ENCODE assay signal across 7 mouse cellular contexts in genomic region chr5:142813722-142814111, GRCm38 (mm10). TPM values are rescaled to one million over a fixed set of nuclear protein-coding genes. Genes with fewer than 3 reads are reported as not detected.
DNase-seq lines count a peak whose midpoint lies in the region; ATAC-seq lines count a peak whose summit lies in the region.

No protein-coding gene starts in this region.

- no peaks in the 10 kb centered on the region for H3K9me3 ChIP-seq in heart, embryonic 12.5 days (replicated peaks)
- no peaks in the 10 kb centered on the region for H3K9me3 ChIP-seq in limb, embryonic 10.5 days (replicated peaks)
- H3K9me3 ChIP-seq in neural tube, embryonic 14.5 days (ENCODE audit: control insufficient read depth, low read length) = no peaks in the 10 kb centered on the region

- no peaks in the 10 kb centered on the region for H3K27me3 ChIP-seq in heart, embryonic 12.5 days (replicated peaks)
- H3K27me3 ChIP-seq in limb, embryonic 10.5 days (ENCODE audit: low read depth, poor library complexity, severe bottlenecking) = no peaks in the 10 kb centered on the region
- peaks cover 4% of the 10 kb centered on the region; the same call in 1 of the 2 replicates for H3K27me3 ChIP-seq in neural tube, embryonic 14.5 days (ENCODE audit: control insufficient read depth, insufficient read depth, low read length)

- peak overlapping the region; percentile 89 for H3K4me2 ChIP-seq in heart, embryonic 12.5 days
- H3K4me2 ChIP-seq in neural tube, embryonic 14.5 days (ENCODE audit: low read depth, low read length) = peak overlapping the region; percentile 99

- peaks cover 44% of the 10 kb centered on the region for H3K4me1 ChIP-seq in heart, embryonic 12.5 days (replicated peaks)
- peaks cover 42% of the 10 kb centered on the region for H3K4me1 ChIP-seq in limb, embryonic 10.5 days
- H3K4me1 ChIP-seq in neural tube, embryonic 14.5 days (ENCODE audit: control insufficient read depth, insufficient read depth, low read length) = peaks cover 38% of the 10 kb centered on the region

- H3K4me3 ChIP-seq in heart, embryonic 12.5 days = peak overlapping the region; percentile 87
- H3K4me3 ChIP-seq in limb, embryonic 10.5 days = peak overlapping the region; percentile 68
- peak overlapping the region; percentile 98 for H3K4me3 ChIP-seq in neural tube, embryonic 14.5 days (ENCODE audit: low read depth, low read length)

- DNase-seq in right cerebral cortex, postnatal 4 days = peak; percentile 53
- no peak for DNase-seq in right cerebral cortex, postnatal 25 days
- DNase-seq in cerebellum, postnatal 10 days = peak; percentile 54 to 58
- DNase-seq in limb, embryonic 10.5 days (ENCODE audit: low spot score) = peak; percentile 74
- DNase-seq in thymus, postnatal 4 days = no peak

- peak overlapping the region; percentile 100 for H3K9ac ChIP-seq in heart, embryonic 12.5 days
- H3K9ac ChIP-seq in neural tube, embryonic 14.5 days (replicated peaks; ENCODE audit: low read depth, low read length) = peak overlapping the region; percentile 100

- peaks cover 11% of the 10 kb centered on the region for H3K36me3 ChIP-seq in heart, embryonic 12.5 days
- H3K36me3 ChIP-seq in limb, embryonic 10.5 days = peaks cover 61% of the 10 kb centered on the region
- peaks cover 5% of the 10 kb centered on the region for H3K36me3 ChIP-seq in neural tube, embryonic 14.5 days (ENCODE audit: control insufficient read depth, insufficient read depth, low read length)

- H3K27ac ChIP-seq in heart, embryonic 12.5 days (ENCODE audit: poor library complexity, severe bottlenecking) = peak overlapping the region; percentile 99
- H3K27ac ChIP-seq in limb, embryonic 10.5 days = peak overlapping the region; percentile 100
- H3K27ac ChIP-seq in neural tube, embryonic 14.5 days (ENCODE audit: low read depth, low read length) = peak overlapping the region; percentile 100

- no peak for ATAC-seq in heart, embryonic 12.5 days (ENCODE audit: insufficient number of reproducible peaks, low FRiP score)
- no peak for ATAC-seq in neural tube, embryonic 14.5 days (ENCODE audit: low read depth)

- WGBS in heart, embryonic 12.5 days = under 1% methylated on average over 23 of the region's 23 CpGs
- WGBS in limb, embryonic 10.5 days = under 1% methylated on average over 23 of the region's 23 CpGs
- WGBS in neural tube, embryonic 14.5 days = 0% methylated on average over 23 of the region's 23 CpGs

RNA-seq across cellular contexts. Expression of gene Tnrc18, which starts 3.7 kb away (rescaled TPM):
- 31.7 and 34.7 TPM in 2 replicates for polyA plus RNA-seq in heart, embryonic 12.5 days (2016; fragmentation: Nextera tagmentation; extraction: Ambion mirVana)
- 24.7 and 39.0 TPM in 2 replicates for polyA plus RNA-seq in limb, embryonic 10.5 days (2016; fragmentation: Nextera tagmentation; extraction: Ambion mirVana)
- polyA plus RNA-seq in neural tube, embryonic 14.5 days (2014; fragmentation: Nextera tagmentation; extraction: Ambion mirVana) = 36.4 and 39.9 TPM in 2 replicates

Comparison
In these comparisons a context has a peak if more than half of its experiments do, and no peak if none do; other contexts are left out.
1. DNase-seq: peak in right cerebral cortex, postnatal 4 days (single experiment), cerebellum, postnatal 10 days (2 of 2) and limb, embryonic 10.5 days (single experiment); none in right cerebral cortex, postnatal 25 days (single experiment) and thymus, postnatal 4 days (single experiment).
2. Peak in every context shown above with its lines, with median percentiles within 50 percentile points of each other: H3K27ac ChIP-seq and H3K4me3 ChIP-seq.